Mouse (Mus musculus): Measurements from ENCODE around the gene Cdc42. TPM values are rescaled to one million over a fixed set of nuclear protein-coding genes. Genes with fewer than 3 reads are reported as not detected.
A peak's percentile ranks its signal among the peaks of the same experiment; 100 is the strongest.

Gene Cdc42
- polyA plus RNA-seq, 1 experiment from 2014 or later = 670 TPM

- no peak overlapping the region for H3K9ac ChIP-seq
- peak overlapping the region; percentile 92 for H3K4me2 ChIP-seq
- peaks cover 42% of the 10 kb centered on the region for H3K27me3 ChIP-seq (replicated peaks)
- no peaks in the 10 kb centered on the region for H3K9me3 ChIP-seq
- ATAC-seq (ENCODE audit: insufficient read depth, low FRiP score, low read depth) = no peak
- WGBS = 7% methylated on average over 22 of the region's 22 CpGs
- peaks cover 34% of the 10 kb centered on the region for H3K4me1 ChIP-seq
- peak overlapping the region; percentile 81 for H3K27ac ChIP-seq
- H3K36me3 ChIP-seq = no peaks in the 10 kb centered on the region
- peak overlapping the region; percentile 58 for H3K4me3 ChIP-seq (replicated peaks)
Measured at GRCm38 (mm10) chr4:137278144-137279040, 79.1 kb downstream of the Cdc42 start.

- Histone ChIP-seq H3K4me2 (peak overlapping the region; percentile 92), H3K4me3 (replicated peaks) (peak overlapping the region; percentile 58), H3K9me3 (no peaks in the 10 kb centered on the region), H3K9ac (peak overlapping the region; percentile 40; the same call in 1 of the 2 replicates), H3K36me3 (no peaks in the 10 kb centered on the region), H3K27ac (peak overlapping the region; percentile 81), H3K4me1 (peaks cover 27% of the 10 kb centered on the region), H3K27me3 (replicated peaks) (peaks cover 39% of the 10 kb centered on the region)
- WGBS = under 1% methylated on average over 65 of the region's 71 CpGs
- ATAC-seq (ENCODE audit: insufficient read depth, low FRiP score, low read depth) = no peak
Measured at GRCm38 (mm10) chr4:137277600-137278143, 79.8 kb downstream of the Cdc42 start.

- Histone ChIP-seq H3K4me2 (peak within 1 kb of the TSS; percentile 92), H3K4me1 (peaks cover 23% of the 10 kb centered on the region), H3K27me3 (replicated peaks) (peaks cover 39% of the 10 kb centered on the region), H3K4me3 (replicated peaks) (peak within 1 kb of the TSS; percentile 58), H3K36me3 (no peaks in the 10 kb centered on the region), H3K27ac (peak within 1 kb of the TSS; percentile 81), H3K9me3 (no peaks in the 10 kb centered on the region), H3K9ac (peak within 1 kb of the TSS; percentile 40)
- peak; percentile 76 for ATAC-seq (ENCODE audit: insufficient read depth, low FRiP score, low read depth)
- under 1% methylated on average over 27 of the region's 45 CpGs for WGBS
Measured at GRCm38 (mm10) chr4:137277166-137277513, 80.4 kb downstream of the Cdc42 start, which contains the start of gene Wnt4. TSS of gene Wnt4 (plus strand) at chr4:137277489.

- peaks cover 39% of the 10 kb centered on the region for H3K27me3 ChIP-seq (replicated peaks)
- H3K9me3 ChIP-seq = no peaks in the 10 kb centered on the region
- no peaks in the 10 kb centered on the region for H3K36me3 ChIP-seq
- peak overlapping the region; percentile 40 for H3K9ac ChIP-seq
- no peak; the same call in 1 of the 2 replicates for ATAC-seq (ENCODE audit: insufficient read depth, low FRiP score, low read depth)
- 2% methylated on average over 41 of the region's 46 CpGs for WGBS
- H3K27ac ChIP-seq = peak overlapping the region; percentile 75
- H3K4me3 ChIP-seq (replicated peaks) = peak overlapping the region; percentile 58
- peak overlapping the region; percentile 92 for H3K4me2 ChIP-seq
- peaks cover 26% of the 10 kb centered on the region for H3K4me1 ChIP-seq
Measured at GRCm38 (mm10) chr4:137276443-137277165, 80.9 kb downstream of the Cdc42 start.

GRCm38 (mm10) chr4:137274304-137274703, 83.2 kb downstream of the Cdc42 start:
- WGBS = 17% methylated on average over 6 of the region's 6 CpGs
- Histone ChIP-seq H3K4me2 (no peak overlapping the region), H3K9me3 (no peaks in the 10 kb centered on the region), H3K4me1 (peaks cover 23% of the 10 kb centered on the region), H3K36me3 (no peaks in the 10 kb centered on the region), H3K27me3 (replicated peaks) (peaks cover 32% of the 10 kb centered on the region), H3K27ac (peak overlapping the region; percentile 8; the same call in 1 of the 2 replicates), H3K9ac (no peak overlapping the region), H3K4me3 (replicated peaks) (no peak overlapping the region)
- no peak for ATAC-seq (ENCODE audit: insufficient read depth, low FRiP score, low read depth)

- Histone ChIP-seq H3K4me2 (no peak overlapping the region), H3K9ac (no peak overlapping the region), H3K27me3 (replicated peaks) (peaks cover 11% of the 10 kb centered on the region), H3K9me3 (no peaks in the 10 kb centered on the region), H3K4me1 (peaks cover 18% of the 10 kb centered on the region; the same call in 1 of the 2 replicates), H3K27ac (no peak overlapping the region), H3K4me3 (replicated peaks) (no peak overlapping the region), H3K36me3 (no peaks in the 10 kb centered on the region)
- ATAC-seq (ENCODE audit: insufficient read depth, low FRiP score, low read depth) = no peak
- WGBS = 76% methylated on average over 8 of the region's 8 CpGs
Measured at GRCm38 (mm10) chr4:137271856-137272255, 85.7 kb downstream of the Cdc42 start.

Other genes with a start within 250 kb of the Cdc42 start
- 13.6 and 20.4 TPM in 2 replicates for gene Wnt4, start 80.2 kb downstream of the Cdc42 start, polyA plus RNA-seq (2015; fragmentation: Nextera tagmentation; extraction: Ambion mirVana)
- 0.26 and 0.36 TPM in 2 replicates for gene Cela3a, start 52.1 kb upstream of the Cdc42 start, polyA plus RNA-seq (2015; fragmentation: Nextera tagmentation; extraction: Ambion mirVana)
- 232 and 273 TPM in 2 replicates for gene Cela3b, start 72.8 kb upstream of the Cdc42 start, polyA plus RNA-seq (2015; fragmentation: Nextera tagmentation; extraction: Ambion mirVana)
- not detected in 2 replicates for gene 1700013G24Rik, start 95.6 kb upstream of the Cdc42 start, polyA plus RNA-seq (2015; fragmentation: Nextera tagmentation; extraction: Ambion mirVana)
- 28.5 and 28.9 TPM in 2 replicates for gene Hspg2, start 111.0 kb upstream of the Cdc42 start, polyA plus RNA-seq (2015; fragmentation: Nextera tagmentation; extraction: Ambion mirVana)
- not detected in 2 replicates for gene Ldlrad2, start 216.8 kb upstream of the Cdc42 start, polyA plus RNA-seq (2015; fragmentation: Nextera tagmentation; extraction: Ambion mirVana)
- 63.8 and 68.8 TPM in 2 replicates for gene Usp48, start 236.0 kb upstream of the Cdc42 start, polyA plus RNA-seq (2015; fragmentation: Nextera tagmentation; extraction: Ambion mirVana)